Mouse (Mus musculus): ENCODE data around the gene Snrk.
"Not testable (repeated sequence)": the region's sequence is repeated elsewhere in the genome, so short reads cannot be mapped to it uniquely, and the experiment has no call there.

DNA sequence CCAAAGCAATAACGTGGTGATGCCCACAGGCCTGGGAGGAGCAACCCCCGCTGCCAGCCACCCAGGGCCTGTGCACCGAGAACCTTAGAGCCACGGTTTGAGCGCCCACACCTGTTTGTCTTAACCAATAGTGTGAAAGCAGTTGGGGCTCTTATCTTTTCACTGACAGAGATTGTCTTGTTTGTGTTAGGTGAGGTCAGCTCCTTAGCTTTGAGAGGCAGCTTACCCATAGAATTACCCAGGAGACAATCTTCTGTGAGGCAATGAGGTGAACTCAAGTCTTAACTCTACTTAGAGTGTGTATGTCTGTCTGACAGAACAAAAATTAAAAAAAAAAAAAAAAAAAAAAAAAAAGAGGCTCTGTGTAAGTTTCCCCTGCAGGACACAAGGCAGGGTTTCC, 50.7 kb downstream of the Snrk start:
- TF ChIP-seq POLR2A (IDR thresholded peaks at IDR 0.05; ENCODE audit: low read depth, low read length); CTCF (IDR thresholded peaks at IDR 0.05; ENCODE audit: borderline replicate concordance, insufficient read depth, low read length): not testable (repeated sequence)
